Comparison of ENCODE assay signal across 23 mouse cellular contexts in the genomic region with DNA sequence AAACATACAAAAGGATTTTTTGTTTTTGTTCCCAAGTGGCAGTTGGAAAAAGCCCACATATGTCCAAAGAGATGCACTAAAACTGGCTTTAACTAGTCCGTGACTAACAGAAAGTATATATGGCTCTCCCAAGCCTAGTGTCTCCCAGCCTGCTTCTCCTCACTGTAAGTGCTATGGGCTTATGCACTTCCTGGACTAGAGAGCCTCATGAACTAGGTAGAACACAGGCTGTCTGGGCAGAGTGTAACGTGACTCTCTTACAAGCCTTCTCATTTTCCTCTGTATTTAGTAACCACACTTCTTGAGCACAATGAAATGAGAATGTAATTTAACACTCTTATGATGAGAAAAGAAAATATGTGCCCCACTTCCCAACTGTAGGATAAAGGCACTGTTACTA. TPM values are rescaled to one million over a fixed set of nuclear protein-coding genes. Genes with fewer than 3 reads are reported as not detected.
DNase-seq lines count a peak whose midpoint lies in the region; TF ChIP-seq lines count a peak whose summit lies in the region.
"Had no signal": no experiment of that assay in that cellular context is flagged by ENCODE, and none has a peak within 500 bp of the region (broad histone marks: within the 10 kb centered on the region; RNA-seq: fewer than 3 reads in every experiment).

No protein-coding gene starts in this region.

- peaks cover 10% of the 10 kb centered on the region for H3K79me2 ChIP-seq in myocyte (ENCODE audit: control insufficient read depth, insufficient read depth)

- TF ChIP-seq POLR2A in myocyte (IDR thresholded peaks at IDR 0.05; ENCODE audit: insufficient read length, low read depth): no peak

- peaks cover 12% of the 10 kb centered on the region for H3K36me3 ChIP-seq in myocyte (ENCODE audit: control insufficient read depth, insufficient read depth)
- H3K36me3 ChIP-seq: embryonic facial prominence, embryonic 15.5 days; forebrain, embryonic 12.5 days; forebrain, embryonic 15.5 days; hindbrain, embryonic 12.5 days had no signal

- peak; percentile 1 for DNase-seq in heart, adult 11 months
- DNase-seq in heart, adult 18-20 months: no peak
- peak; percentile 6 for DNase-seq in brain, adult 2 months (ENCODE audit: low read depth, low spot score)
- no peak for DNase-seq in kidney, postnatal 25 days
- no peak for DNase-seq in layer of hippocampus, adult 8-10 months (ENCODE audit: low spot score in 2 of 2)
- DNase-seq: adrenal gland, postnatal 10 days; adrenal gland, postnatal 36 days; B cell, adult 2 months; cerebellum, adult 11 months; cerebellum, adult 2 months; cerebellum, adult 9-11 months; cerebellum, postnatal 25 days; gastrocnemius, postnatal 25 days had no signal

- no peak overlapping the region for H3K4me3 ChIP-seq in myocyte
- H3K4me3 ChIP-seq: embryonic facial prominence, embryonic 15.5 days; erythroblast, embryonic 14.5 days; forebrain, embryonic 12.5 days; forebrain, embryonic 15.5 days; hindbrain, embryonic 12.5 days; hindbrain, embryonic 15.5 days had no signal

- H3ac ChIP-seq in myocyte (ENCODE audit: control insufficient read depth, insufficient read length): no peak overlapping the region

- peak overlapping the region; percentile 82 for H3K4me2 ChIP-seq in myocyte (ENCODE audit: low read depth)
- H3K4me2 ChIP-seq: embryonic facial prominence, embryonic 15.5 days; forebrain, embryonic 12.5 days; forebrain, embryonic 15.5 days; heart, embryonic 11.5 days; hindbrain, embryonic 12.5 days; hindbrain, embryonic 15.5 days had no signal

- H3K27me3 ChIP-seq in myocyte (ENCODE audit: control insufficient read depth, insufficient read depth, insufficient read length): no peaks in the 10 kb centered on the region
- H3K27me3 ChIP-seq: CH12.LX; embryonic facial prominence, embryonic 15.5 days; forebrain, embryonic 12.5 days; forebrain, embryonic 15.5 days; hindbrain, embryonic 12.5 days; hindbrain, embryonic 15.5 days; Patski had no signal

TF ChIP-seq in myocyte, 11 proteins besides CTCF, POLR2A, EP300 and RAD21:
- no peak for TF ChIP-seq CEBPB (IDR thresholded peaks at IDR 0.05; ENCODE audit: insufficient read depth, poor library complexity, severe bottlenecking)

RNA-seq across cellular contexts. Expression of gene Slc38a6, which starts 22.1 kb away (rescaled TPM):
- total RNA-seq in heart, adult 18-20 months (2021): 1 to 10 TPM; 3.6 to 4.0 TPM
- 7.8 TPM for polyA plus RNA-seq in myocyte (2012; fragmentation: generic; extraction: Trizol)
- 10 to 100 TPM; 14.6 to 22.1 (median 19.2) TPM for total RNA-seq in layer of hippocampus, adult 8-10 months (2022)
- polyA plus RNA-seq: erythroblast, embryonic 14.5 days had no signal

RNA-seq across cellular contexts. Expression of gene Trmt5, which starts 22.2 kb away (rescaled TPM):
- 10 to 100 TPM; 52.1 to 56.9 TPM for total RNA-seq in heart, adult 18-20 months (2021)
- polyA plus RNA-seq in myocyte (2012; fragmentation: generic; extraction: Trizol): 8.0 TPM
- total RNA-seq in layer of hippocampus, adult 8-10 months (2022): 10 to 100 TPM; 11.2 to 14.4 (median 12.3) TPM

Comparison
In these comparisons a context has a peak if more than half of its experiments do, and no peak if none do; other contexts are left out.
1. DNase-seq: peak in heart, adult 11 months (single experiment) and brain, adult 2 months (single experiment); none in heart, adult 18-20 months (0 of 2), kidney, postnatal 25 days (0 of 2) and layer of hippocampus, adult 8-10 months (0 of 2).